Mouse (Mus musculus) left cerebral cortex, postnatal 14 days (tissue): ENCODE data around the gene Gm20388. TPM values are rescaled to one million over a fixed set of nuclear protein-coding genes. Genes with fewer than 3 reads are reported as not detected.

Source experiments
- DNase-seq, 2 experiments: peaks; one replicate each; pipeline ENCODE4 v3.0.0; 2021 to 2022; ENCODE audit warnings: low spot score in 2 of 2, mixed read lengths in 1 of 2
- intact Hi-C: fragments of 180-260 bp; cut with DNase I; formaldehyde crosslinking; loops from one replicate; pipeline ENCODE4 v1.15.1; 2025
- total RNA-seq, 2 experiments: library from RNA; stranded (reverse); gene quantifications; 2 replicates each; pipeline ENCODE4 v1.2.3; 2021

The Gm20388 gene
- total RNA-seq, 2 experiments from 2014 or later, result 2.8 to 7.3 TPM

- intact Hi-C loops, result loop anchor here (5.0 kb wide), 1 partner anchor 74 kb away; no protein-coding TSS in a partner anchor
These were observed 502.4 kb downstream of the Gm20388 start for GRCm38 (mm10) chr8:120412911-120413625.

GRCm38 (mm10) chr8:120413626-120413988 is 503.0 kb downstream of the Gm20388 start:
- DNase-seq, result no peak
- intact Hi-C loops, result loop anchor here (5.0 kb wide), 1 partner anchor 74 kb away; no protein-coding TSS in a partner anchor

More at GRCm38 (mm10) chr8:120412911-120413625, 502.4 kb downstream of the Gm20388 start:
- DNase-seq, result peak; percentile 53 to 73

GRCm38 (mm10) chr8:120414216-120414615 is 503.6 kb downstream of the Gm20388 start:
- DNase-seq, result no peak
- intact Hi-C loops, result loop anchor here (5.0 kb wide), 1 partner anchor 73 kb away; no protein-coding TSS in a partner anchor

- intact Hi-C loops, result no loop called here
- DNase-seq, result no peak
These were observed 504.8 kb downstream of the Gm20388 start for GRCm38 (mm10) chr8:120415474-120415873.

- no peak for DNase-seq
- intact Hi-C loops, result no loop called here
These were observed 505.5 kb downstream of the Gm20388 start for GRCm38 (mm10) chr8:120416173-120416521.

- DNase-seq, result peak in 1 of 2 experiments; percentile 65
- intact Hi-C loops, result no loop called here
These were observed 506.1 kb downstream of the Gm20388 start for GRCm38 (mm10) chr8:120416522-120417394.

GRCm38 (mm10) chr8:120418188-120418587 is 507.5 kb downstream of the Gm20388 start:
- intact Hi-C loops, result no loop called here
- no peak for DNase-seq

GRCm38 (mm10) chr8:120419675-120420074 is 509.0 kb downstream of the Gm20388 start:
- intact Hi-C loops, result no loop called here

GRCm38 (mm10) chr8:120420226-120420625 is 509.6 kb downstream of the Gm20388 start:
- DNase-seq, result no peak
- intact Hi-C loops, result no loop called here

More at GRCm38 (mm10) chr8:120419675-120420074, 509.0 kb downstream of the Gm20388 start:
- DNase-seq, result no peak

- intact Hi-C loops, result no loop called here
- DNase-seq, result no peak
These were observed 511.0 kb downstream of the Gm20388 start for GRCm38 (mm10) chr8:120421638-120422037.

- DNase-seq, result no peak
- intact Hi-C loops, result no loop called here
These were observed 511.6 kb downstream of the Gm20388 start for GRCm38 (mm10) chr8:120422236-120422635.

GRCm38 (mm10) chr8:120423576-120423975 is 512.9 kb downstream of the Gm20388 start:
- no peak for DNase-seq
- intact Hi-C loops, result no loop called here

- no peak for DNase-seq
- intact Hi-C loops, result no loop called here
These were observed 514.2 kb downstream of the Gm20388 start for GRCm38 (mm10) chr8:120424829-120425198.

GRCm38 (mm10) chr8:120425199-120425941 is 514.7 kb downstream of the Gm20388 start:
- intact Hi-C loops, result no loop called here
- DNase-seq, result no peak

GRCm38 (mm10) chr8:120426105-120426504 is 515.5 kb downstream of the Gm20388 start:
- no peak for DNase-seq
- intact Hi-C loops, result no loop called here

- DNase-seq, result peak; percentile 72 to 74
- intact Hi-C loops, result no loop called here
These were observed 516.2 kb downstream of the Gm20388 start for GRCm38 (mm10) chr8:120426622-120427385.

GRCm38 (mm10) chr8:120428492-120428891 is 517.9 kb downstream of the Gm20388 start:
- intact Hi-C loops, result no loop called here
- DNase-seq, result no peak

GRCm38 (mm10) chr8:120429116-120429515 is 518.5 kb downstream of the Gm20388 start:
- intact Hi-C loops, result no loop called here
- DNase-seq, result no peak

GRCm38 (mm10) chr8:120431042-120431441 is 520.4 kb downstream of the Gm20388 start:
- intact Hi-C loops, result no loop called here
- DNase-seq, result no peak
